Comparison of ENCODE assay signal across 9 mouse cellular contexts in genomic region chr5:86172088-86172448, GRCm38 (mm10). TPM values are rescaled to one million over a fixed set of nuclear protein-coding genes. Genes with fewer than 3 reads are reported as not detected.
DNase-seq lines count a peak whose midpoint lies in the region; ATAC-seq and TF ChIP-seq lines count a peak whose summit lies in the region.
"Had no signal": no experiment of that assay in that cellular context is flagged by ENCODE, and none has a peak within 500 bp of the region (broad histone marks: within the 10 kb centered on the region; RNA-seq: fewer than 3 reads in every experiment).

No protein-coding gene starts in this region.

- H3K9me3 ChIP-seq in heart, embryonic 15.5 days (replicated peaks), result no peaks in the 10 kb centered on the region
- H3K9me3 ChIP-seq in ES-E14 (ENCODE audit: control insufficient read depth, insufficient read depth, low read depth, low read length), result no peaks in the 10 kb centered on the region
- H3K9me3 ChIP-seq in forebrain, embryonic 16.5 days (ENCODE audit: control insufficient read depth, low read length), result no peaks in the 10 kb centered on the region
- H3K9me3 ChIP-seq in liver, embryonic 14.5 days (ENCODE audit: control insufficient read depth, low read length), result no peaks in the 10 kb centered on the region

- WGBS in heart, embryonic 15.5 days, result under 1% methylated on average over 15 of the region's 15 CpGs
- WGBS in forebrain, embryonic 16.5 days, result 0% methylated on average over 15 of the region's 15 CpGs
- WGBS in liver, embryonic 14.5 days (ENCODE audit: insufficient replicate concordance), result under 1% methylated on average over 15 of the region's 15 CpGs

- peaks cover 6% of the 10 kb centered on the region for H3K4me1 ChIP-seq in heart, embryonic 15.5 days (replicated peaks)
- peaks cover 0 to 2% of the 10 kb centered on the region in 2 experiments; a peak in 1 of 4 replicates for H3K4me1 ChIP-seq in ES-E14 (ENCODE audit: control insufficient read depth in 2 of 2, insufficient read depth in 2 of 2, low read length in 2 of 2, poor library complexity in 1 of 2)
- peaks cover 9% of the 10 kb centered on the region for H3K4me1 ChIP-seq in forebrain, embryonic 16.5 days (replicated peaks; ENCODE audit: control insufficient read depth, insufficient read depth, low read length)
- peaks cover 2 to 7% of the 10 kb centered on the region in 2 experiments; a peak in 2 of 4 replicates for H3K4me1 ChIP-seq in liver, embryonic 14.5 days (replicated peaks; ENCODE audit: control insufficient read depth in 2 of 2, insufficient read depth in 2 of 2, low read length in 1 of 2)

- no peak for TF ChIP-seq EP300 in liver, embryonic 14.5 days (IDR thresholded peaks at IDR 0.05; ENCODE audit: low read depth)

- H3K4me2 ChIP-seq in heart, embryonic 15.5 days, result peak overlapping the region; percentile 88
- H3K4me2 ChIP-seq in forebrain, embryonic 16.5 days (ENCODE audit: low read length), result peak overlapping the region; percentile 84
- H3K4me2 ChIP-seq in liver, embryonic 14.5 days (ENCODE audit: low read depth), result peak overlapping the region; percentile 99

- peak overlapping the region; percentile 94 for H3K4me3 ChIP-seq in heart, embryonic 15.5 days
- peak overlapping the region; percentile 71 to 88 for H3K4me3 ChIP-seq in ES-E14 (ENCODE audit: insufficient read depth in 1 of 2, low read depth in 1 of 2, low read length in 2 of 2, poor library complexity in 1 of 2, severe bottlenecking in 1 of 2)
- peak overlapping the region; percentile 94 for H3K4me3 ChIP-seq in forebrain, embryonic 16.5 days (replicated peaks; ENCODE audit: low read length)
- peak overlapping the region; percentile 66 to 88 for H3K4me3 ChIP-seq in liver, embryonic 14.5 days (ENCODE audit: insufficient read depth in 1 of 2, low read depth in 2 of 2, low read length in 2 of 2)

- peak overlapping the region; percentile 83 for H3K9ac ChIP-seq in heart, embryonic 15.5 days
- peak overlapping the region; percentile 90 for H3K9ac ChIP-seq in ES-E14 (ENCODE audit: insufficient read depth, low read depth, low read length, poor library complexity, severe bottlenecking)
- H3K9ac ChIP-seq in forebrain, embryonic 16.5 days (replicated peaks; ENCODE audit: low read depth, low read length), result peak overlapping the region; percentile 94
- peak overlapping the region; percentile 75 for H3K9ac ChIP-seq in liver, embryonic 14.5 days (replicated peaks)

- ATAC-seq in heart, embryonic 15.5 days (replicated peaks; ENCODE audit: insufficient number of reproducible peaks, insufficient read depth, low FRiP score, low read depth), result no peak
- no peak for ATAC-seq in forebrain, embryonic 16.5 days
- no peak; the same call in 1 of the 2 replicates for ATAC-seq in liver, embryonic 14.5 days (ENCODE audit: insufficient read depth)

- H3K36me3 ChIP-seq in heart, embryonic 15.5 days, result no peaks in the 10 kb centered on the region
- peaks cover 1% of the 10 kb centered on the region; the same call in 1 of the 2 replicates for H3K36me3 ChIP-seq in ES-E14 (ENCODE audit: control insufficient read depth, insufficient read depth, low read length, poor library complexity, severe bottlenecking)
- no peaks in the 10 kb centered on the region for H3K36me3 ChIP-seq in forebrain, embryonic 16.5 days (ENCODE audit: control insufficient read depth, insufficient read depth)
- H3K36me3 ChIP-seq in liver, embryonic 14.5 days (replicated peaks; ENCODE audit: control insufficient read depth, insufficient read depth, low read depth), result no peaks in the 10 kb centered on the region

- peak overlapping the region; percentile 96 for H3K27ac ChIP-seq in heart, embryonic 15.5 days
- no peak overlapping the region for H3K27ac ChIP-seq in ES-E14 (ENCODE audit: insufficient read depth, low read depth, low read length, poor library complexity, severe bottlenecking)
- peak overlapping the region; percentile 97 for H3K27ac ChIP-seq in forebrain, embryonic 16.5 days (ENCODE audit: low read length)
- H3K27ac ChIP-seq in liver, embryonic 14.5 days, result peak overlapping the region; percentile 74

- no peak for TF ChIP-seq CTCF in liver, embryonic 14.5 days (IDR thresholded peaks at IDR 0.05; ENCODE audit: low read depth)

- in situ Hi-C loops in ES-E14 (cut with MboI; ENCODE audit: low sequenced_read_pairs in 2 of 2, unreplicated experiment in 2 of 2), result no loop called here

- DNase-seq in heart, adult 9 months (ENCODE audit: low spot score in 2 of 2), result no peak
- DNase-seq in ES-E14 (ENCODE audit: low read depth, low spot score), result no peak
- DNase-seq in liver, embryonic 14.5 days (ENCODE audit: low read depth in 3 of 3, low spot score in 3 of 3), result peak in 1 of 3 experiments; percentile 10
- no peak for DNase-seq in spleen, postnatal 14 days (ENCODE audit: low spot score in 2 of 2)
- no peak for DNase-seq in layer of hippocampus, postnatal 10 days (ENCODE audit: low spot score in 2 of 2)
- no peak for DNase-seq in thymus, postnatal 14 days

- H3K27me3 ChIP-seq in heart, embryonic 15.5 days, result no peaks in the 10 kb centered on the region
- no peaks in the 10 kb centered on the region for H3K27me3 ChIP-seq in forebrain, embryonic 16.5 days (replicated peaks; ENCODE audit: control insufficient read depth, insufficient read depth, low read length)
- no peaks in the 10 kb centered on the region for H3K27me3 ChIP-seq in liver, embryonic 14.5 days (ENCODE audit: control insufficient read depth, insufficient read depth, low read length)

TF ChIP-seq in ES-E14, 5 proteins besides CTCF, POLR2A, EP300 and RAD21:
- TF ChIP-seq ZC3H11A (IDR thresholded peaks at IDR 0.05; ENCODE audit: borderline replicate concordance, low read depth, low read length) (no peak), ZNF384 (IDR thresholded peaks at IDR 0.05; ENCODE audit: low read depth, low read length) (no peak), HCFC1 (IDR thresholded peaks at IDR 0.05; ENCODE audit: borderline replicate concordance, insufficient read depth, low read length) (no peak; the same call in 1 of the 2 replicates), MAFK (IDR thresholded peaks at IDR 0.05; ENCODE audit: insufficient read depth, low read depth, low read length) (no peak), CHD2 (IDR thresholded peaks at IDR 0.05; ENCODE audit: low read depth, low read length) (no peak)

RNA-seq across cellular contexts. Expression of gene Uba6, which starts 0.5 kb away (rescaled TPM):
- 6.6 and 7.1 TPM in 2 replicates for polyA plus RNA-seq in heart, embryonic 15.5 days (2015; fragmentation: Nextera tagmentation; extraction: Ambion mirVana)
- total RNA-seq in ES-E14 (2012; rRNA removed), result 28.9 and 36.0 TPM in 2 replicates
- 16.2 and 20.6 TPM in 2 replicates for polyA plus RNA-seq in forebrain, embryonic 16.5 days (2015; fragmentation: Nextera tagmentation; extraction: Ambion mirVana)
- polyA plus RNA-seq in liver, embryonic 14.5 days (2012; rRNA removed), result 1.7 and 2.5 TPM in 2 replicates
- polyA plus RNA-seq in liver, embryonic 14.5 days (2014; fragmentation: Nextera tagmentation; extraction: Ambion mirVana), result 4.2 and 5.1 TPM in 2 replicates
- 10 to 100 TPM; 16.7 to 18.3 TPM for total RNA-seq in layer of hippocampus, postnatal 10 days (2021)

RNA-seq across cellular contexts. Expression of gene Gnrhr, which starts 25.6 kb away (rescaled TPM):
- polyA plus RNA-seq in heart, embryonic 15.5 days (2015; fragmentation: Nextera tagmentation; extraction: Ambion mirVana), result not detected in 2 replicates
- not detected in 2 replicates for total RNA-seq in ES-E14 (2012; rRNA removed)
- not detected in 2 replicates for polyA plus RNA-seq in forebrain, embryonic 16.5 days (2015; fragmentation: Nextera tagmentation; extraction: Ambion mirVana)
- polyA plus RNA-seq in liver, embryonic 14.5 days (2012; rRNA removed), result not detected in 2 replicates
- polyA plus RNA-seq in liver, embryonic 14.5 days (2014; fragmentation: Nextera tagmentation; extraction: Ambion mirVana), result not detected in 2 replicates
- total RNA-seq in layer of hippocampus, postnatal 10 days (2021), result not detected
- total RNA-seq: left cerebral cortex, postnatal 14 days had no signal
